Mouse (Mus musculus): Measurements from ENCODE around the gene Nfkbie. TPM values are rescaled to one million over a fixed set of nuclear protein-coding genes. Genes with fewer than 3 reads are reported as not detected.

The Nfkbie gene
- polyA plus RNA-seq, 1 experiment from 2014 or later: 1.2 TPM

DNA sequence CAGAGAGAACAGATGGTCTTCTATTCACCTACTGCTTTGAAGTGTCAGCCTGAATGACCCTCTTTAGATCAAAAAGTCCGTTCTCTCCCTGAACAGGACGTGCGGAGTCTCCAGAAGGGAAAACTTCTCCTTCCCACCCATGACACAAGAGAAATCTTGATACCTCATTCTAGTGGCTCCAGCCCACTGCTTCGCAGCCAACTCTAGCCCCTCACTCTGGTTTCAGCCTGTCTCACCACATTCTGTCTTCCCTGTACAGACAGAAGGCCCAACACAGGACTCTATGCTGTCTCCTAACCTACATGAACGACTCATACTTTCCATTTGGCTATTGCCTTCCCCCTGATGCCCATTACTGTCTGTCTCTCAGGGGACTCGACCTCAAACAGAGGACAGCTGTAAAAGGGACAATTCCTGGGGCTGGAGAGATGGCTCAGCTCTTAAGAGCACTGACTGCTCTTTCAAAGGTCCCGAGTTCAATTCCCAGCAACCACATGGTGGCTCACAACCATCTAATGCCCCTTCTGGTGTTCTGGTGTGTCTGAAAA is 4.2 kb upstream of the Nfkbie start:
- no peak for ATAC-seq (ENCODE audit: insufficient read depth)
- Histone ChIP-seq H3K4me3 (replicated peaks) (no peak overlapping the region), H3K27ac (replicated peaks) (no peak overlapping the region), H3K27me3 (peaks cover 91% of the 10 kb centered on the region), H3K9me3 (replicated peaks) (no peaks in the 10 kb centered on the region), H3K4me2 (no peak overlapping the region), H3K9ac (no peak overlapping the region), H3K4me1 (replicated peaks) (peaks cover 28% of the 10 kb centered on the region), H3K36me3 (replicated peaks) (no peaks in the 10 kb centered on the region)
- 55% methylated on average over 7 of the region's 7 CpGs for WGBS (ENCODE audit: insufficient replicate concordance)

DNA sequence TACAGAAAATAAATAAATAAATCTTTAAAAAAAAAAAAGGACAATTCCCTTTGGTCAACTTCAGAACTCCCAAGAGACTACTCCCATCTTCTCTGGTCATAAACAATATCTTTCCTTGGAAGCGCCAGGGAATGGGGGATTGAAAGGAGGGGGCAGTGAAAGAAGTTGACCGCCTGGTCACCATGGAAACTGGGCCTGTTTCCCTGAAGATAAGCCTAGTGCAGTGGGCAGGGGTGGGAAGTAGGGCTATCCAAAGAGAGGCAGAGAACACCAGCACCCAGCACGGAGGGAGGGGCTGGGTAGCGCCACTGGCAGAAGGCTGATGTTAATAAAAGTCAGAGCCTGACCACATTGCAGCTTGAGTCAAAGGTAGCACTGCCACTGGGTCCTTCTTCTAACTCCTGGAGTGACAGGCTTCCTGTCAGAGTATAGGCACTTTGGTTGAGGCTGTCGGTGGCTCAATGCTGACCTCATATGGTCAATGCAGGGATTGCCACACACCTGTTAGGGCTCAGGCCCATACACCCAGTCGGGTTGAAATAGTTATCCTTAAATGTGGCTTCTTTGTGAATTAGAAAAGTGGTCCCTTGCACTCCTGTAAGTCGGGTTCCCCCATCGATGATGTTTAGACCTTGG is 3.6 kb upstream of the Nfkbie start:
- ATAC-seq (ENCODE audit: insufficient read depth): no peak
- Histone ChIP-seq H3K4me2 (no peak overlapping the region), H3K9ac (no peak overlapping the region), H3K27ac (replicated peaks) (no peak overlapping the region), H3K4me1 (replicated peaks) (peaks cover 33% of the 10 kb centered on the region), H3K4me3 (replicated peaks) (no peak overlapping the region), H3K36me3 (replicated peaks) (no peaks in the 10 kb centered on the region), H3K9me3 (replicated peaks) (no peaks in the 10 kb centered on the region), H3K27me3 (peaks cover 91% of the 10 kb centered on the region)
- 5% methylated on average over 8 of the region's 8 CpGs for WGBS (ENCODE audit: insufficient replicate concordance)

DNA sequence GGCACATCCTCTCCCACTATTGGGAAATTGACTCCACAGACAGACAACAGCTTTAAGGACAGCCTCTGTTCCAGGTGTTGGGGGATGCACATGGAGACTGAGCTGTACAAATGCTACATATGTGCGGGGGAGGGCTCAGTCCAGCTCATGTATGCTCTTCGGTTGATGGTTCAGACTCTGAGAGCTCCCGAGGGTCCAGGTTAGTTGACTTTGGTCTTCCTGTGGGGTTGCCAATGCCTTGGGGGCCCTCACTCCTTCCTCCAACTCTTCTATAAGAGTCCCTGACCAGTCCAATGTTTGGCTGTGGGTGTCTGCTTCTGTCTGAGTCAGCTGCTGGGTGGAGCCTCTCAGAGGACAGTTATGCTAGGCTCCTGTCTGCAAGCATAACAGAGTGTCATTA is 2.4 kb upstream of the Nfkbie start:
- WGBS (ENCODE audit: insufficient replicate concordance): 75% methylated on average over 3 of the region's 3 CpGs
- no peak overlapping the region for H3K4me2 ChIP-seq
- peaks cover 91% of the 10 kb centered on the region for H3K27me3 ChIP-seq
- no peak for ATAC-seq (ENCODE audit: insufficient read depth)
- no peaks in the 10 kb centered on the region for H3K9me3 ChIP-seq (replicated peaks)
- no peaks in the 10 kb centered on the region for H3K36me3 ChIP-seq (replicated peaks)
- H3K27ac ChIP-seq (replicated peaks): no peak overlapping the region
- peaks cover 43% of the 10 kb centered on the region for H3K4me1 ChIP-seq (replicated peaks)
- no peak overlapping the region for H3K4me3 ChIP-seq (replicated peaks)
- no peak overlapping the region for H3K9ac ChIP-seq

DNA sequence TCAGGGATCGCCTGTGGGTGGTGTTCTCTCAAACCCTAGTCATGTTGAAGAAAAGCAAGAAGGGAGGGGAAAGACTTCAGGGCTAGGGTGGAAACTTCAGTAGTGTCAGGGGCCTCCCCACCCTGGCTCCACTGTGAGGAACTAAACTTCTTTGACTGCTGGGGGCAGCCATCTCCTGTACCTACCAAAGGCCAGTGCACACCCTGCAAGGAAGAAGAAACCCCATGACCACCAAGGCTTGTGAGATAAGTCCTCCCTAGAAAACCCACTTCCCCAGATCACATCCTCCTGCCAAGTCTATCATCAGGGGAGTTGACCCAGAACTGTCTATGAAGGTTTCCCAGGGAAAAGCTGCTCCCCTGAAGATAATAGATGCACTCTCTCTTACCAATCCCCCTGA is 1.1 kb upstream of the Nfkbie start:
- no peak overlapping the region for H3K27ac ChIP-seq (replicated peaks)
- H3K4me1 ChIP-seq (replicated peaks): peaks cover 40% of the 10 kb centered on the region
- no peak for ATAC-seq (ENCODE audit: insufficient read depth)
- H3K4me2 ChIP-seq: 0 out of 2 replicates have a peak overlapping the region, but pooled peaks have one; percentile 91
- no peaks in the 10 kb centered on the region for H3K9me3 ChIP-seq (replicated peaks)
- WGBS (ENCODE audit: insufficient replicate concordance): 16% methylated on average over 1 of the region's 1 CpGs
- H3K27me3 ChIP-seq: peaks cover 85% of the 10 kb centered on the region
- no peaks in the 10 kb centered on the region for H3K36me3 ChIP-seq (replicated peaks)
- no peak overlapping the region for H3K4me3 ChIP-seq (replicated peaks)
- H3K9ac ChIP-seq: no peak overlapping the region

DNA sequence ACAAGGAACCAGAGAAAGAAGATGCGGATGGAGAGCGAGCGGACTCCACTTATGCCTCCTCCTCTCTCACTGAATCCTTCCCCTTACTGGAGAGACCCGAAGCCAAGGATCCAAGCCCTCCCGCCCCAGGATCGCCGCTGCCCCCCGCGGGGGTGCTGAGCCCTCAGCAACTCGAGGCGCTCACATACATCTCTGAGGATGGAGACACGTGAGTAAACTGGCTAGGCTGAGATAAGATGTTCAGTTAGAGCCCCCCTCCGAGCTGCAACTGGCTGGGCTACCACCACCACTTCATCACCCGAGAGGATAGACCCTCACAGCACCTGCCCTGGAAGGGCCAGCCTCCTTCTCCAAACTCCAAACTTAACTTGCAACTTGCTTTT is 595 bp downstream of the Nfkbie start:
- Histone ChIP-seq H3K27me3 (peaks cover 68% of the 10 kb centered on the region), H3K4me2 (peak overlapping the region; percentile 91), H3K36me3 (replicated peaks) (no peaks in the 10 kb centered on the region), H3K27ac (replicated peaks) (no peak overlapping the region), H3K4me1 (replicated peaks) (peaks cover 37% of the 10 kb centered on the region), H3K9ac (peak overlapping the region; percentile 47), H3K4me3 (replicated peaks) (peak overlapping the region; percentile 62), H3K9me3 (replicated peaks) (no peaks in the 10 kb centered on the region)
- no peak for ATAC-seq (ENCODE audit: insufficient read depth)
- WGBS (ENCODE audit: insufficient replicate concordance): 2% methylated on average over 14 of the region's 14 CpGs

DNA sequence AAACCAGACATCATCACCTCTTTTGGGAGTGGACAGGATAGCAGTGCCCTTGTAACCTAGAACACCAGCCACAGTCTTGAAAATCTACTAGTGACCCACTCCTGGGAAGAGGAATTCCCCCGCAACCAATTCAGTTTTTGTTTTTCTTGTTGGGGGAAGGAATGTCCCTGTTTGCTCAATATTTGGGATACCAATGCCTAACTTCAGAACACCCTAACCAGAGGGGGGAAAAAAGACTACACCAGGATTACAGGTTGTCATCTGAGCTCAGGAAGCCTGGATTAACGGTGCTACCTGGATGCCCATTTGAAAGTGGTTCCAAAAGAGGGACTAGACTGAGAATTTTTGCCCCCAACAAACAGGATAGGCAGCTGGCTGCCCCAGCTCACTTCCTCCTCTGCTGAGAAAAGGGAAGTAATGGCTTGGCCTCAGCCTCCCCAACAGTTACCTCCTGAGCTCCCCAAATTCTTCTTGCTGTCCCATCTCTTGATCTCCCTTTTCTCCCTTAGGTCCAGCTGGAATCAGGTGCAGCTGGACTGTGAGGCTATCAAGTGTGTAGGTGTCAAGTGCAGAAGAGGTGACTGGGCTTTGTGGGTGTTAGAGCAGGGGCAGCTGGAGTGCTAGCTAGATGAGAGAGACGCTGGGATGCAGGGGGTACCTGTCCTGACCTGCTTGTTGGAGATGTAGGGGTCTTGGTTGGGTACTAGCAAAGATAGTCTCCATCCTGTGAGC is 1.2 kb downstream of the Nfkbie start:
- H3K4me3 ChIP-seq (replicated peaks): peak overlapping the region; percentile 62
- 28% methylated on average over 3 of the region's 3 CpGs for WGBS (ENCODE audit: insufficient replicate concordance)
- peak overlapping the region; percentile 91 for H3K4me2 ChIP-seq
- 0 out of 2 replicates have a peak overlapping the region, but pooled peaks have one; percentile 9 for H3K27ac ChIP-seq (replicated peaks)
- ATAC-seq (ENCODE audit: insufficient read depth): no peak
- peaks cover 62% of the 10 kb centered on the region for H3K27me3 ChIP-seq
- H3K4me1 ChIP-seq (replicated peaks): peaks cover 37% of the 10 kb centered on the region
- H3K9ac ChIP-seq: no peak overlapping the region
- no peaks in the 10 kb centered on the region for H3K36me3 ChIP-seq (replicated peaks)
- H3K9me3 ChIP-seq (replicated peaks): no peaks in the 10 kb centered on the region

DNA sequence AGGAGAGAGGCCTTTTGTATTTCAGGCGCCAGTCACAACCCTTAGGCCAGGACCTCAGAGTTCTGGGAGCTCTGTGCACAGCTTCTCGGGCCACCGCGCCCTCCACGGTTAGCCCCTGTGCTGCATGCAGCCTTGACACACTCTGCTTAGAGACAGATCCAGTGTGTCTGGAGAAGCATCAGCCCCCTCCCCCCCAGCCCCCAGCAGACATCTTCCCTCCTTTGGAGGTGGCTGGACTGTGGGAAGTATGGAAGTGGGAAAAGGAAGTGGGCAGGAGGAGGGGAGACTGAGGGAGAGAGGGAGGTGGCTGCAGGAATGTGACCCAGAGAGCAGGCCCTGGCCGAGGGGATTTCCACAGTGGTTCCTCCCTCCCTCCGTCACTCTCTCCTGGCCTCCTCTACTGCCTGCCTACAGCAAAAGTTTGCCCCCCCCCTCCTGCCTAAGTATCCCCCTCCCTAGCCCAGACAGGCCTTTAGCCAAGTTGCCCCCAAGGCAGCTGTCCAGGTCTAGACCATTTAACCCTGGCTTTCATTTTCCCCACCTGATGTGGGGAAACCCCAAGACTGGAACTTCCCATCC is 1.8 kb downstream of the Nfkbie start:
- peak overlapping the region; percentile 91 for H3K4me2 ChIP-seq
- H3K4me3 ChIP-seq (replicated peaks): peak overlapping the region; percentile 62
- peaks cover 34% of the 10 kb centered on the region for H3K4me1 ChIP-seq (replicated peaks)
- no peak overlapping the region for H3K9ac ChIP-seq
- 43% methylated on average over 7 of the region's 7 CpGs for WGBS (ENCODE audit: insufficient replicate concordance)
- 0 out of 2 replicates have a peak overlapping the region, but pooled peaks have one; percentile 9 for H3K27ac ChIP-seq (replicated peaks)
- H3K36me3 ChIP-seq (replicated peaks): no peaks in the 10 kb centered on the region
- peaks cover 56% of the 10 kb centered on the region for H3K27me3 ChIP-seq
- no peaks in the 10 kb centered on the region for H3K9me3 ChIP-seq (replicated peaks)
- ATAC-seq (ENCODE audit: insufficient read depth): no peak

DNA sequence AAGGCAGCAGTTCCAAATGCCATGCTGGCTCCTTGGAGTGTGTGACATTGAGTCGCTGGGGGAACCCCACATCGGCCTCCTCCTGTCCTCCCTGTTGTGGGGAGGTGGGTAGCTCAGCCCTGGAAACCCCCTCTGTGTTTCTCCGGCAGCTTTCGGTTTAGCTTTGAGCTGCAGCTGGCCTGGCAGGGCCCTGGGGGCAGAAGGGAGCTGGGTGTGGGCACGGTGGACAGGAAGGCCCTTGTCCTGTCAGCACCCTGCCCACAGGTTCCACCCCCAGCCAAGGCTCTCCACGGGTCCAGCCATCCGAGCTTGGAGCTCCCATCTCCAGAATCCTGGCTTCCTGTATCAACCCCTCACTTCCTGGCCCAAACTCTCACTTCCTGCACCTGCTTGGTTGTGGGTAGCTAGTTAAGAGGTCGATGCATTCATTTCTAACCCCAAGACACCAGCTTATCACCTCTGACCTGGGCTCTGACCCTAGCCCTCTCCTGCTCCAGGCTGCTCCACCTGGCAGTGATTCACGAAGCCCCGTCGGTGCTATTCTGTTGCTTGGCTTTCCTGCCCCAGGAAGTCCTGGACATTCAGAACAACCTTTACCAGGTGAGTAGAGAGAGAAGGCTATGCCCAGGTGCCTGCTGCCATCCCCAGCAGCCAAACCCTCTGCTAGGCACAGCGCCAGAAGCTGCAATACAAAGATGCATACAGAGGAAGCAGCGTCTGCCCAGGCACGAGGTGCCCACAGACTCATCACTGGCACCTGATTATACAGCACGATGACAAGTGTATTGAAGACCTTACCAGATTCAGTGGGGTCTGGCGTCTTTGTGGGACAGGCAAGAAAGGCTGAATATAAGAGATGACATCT is 2.7 kb downstream of the Nfkbie start:
- Histone ChIP-seq H3K4me1 (replicated peaks) (peaks cover 34% of the 10 kb centered on the region), H3K27me3 (peaks cover 49% of the 10 kb centered on the region), H3K27ac (replicated peaks) (no peak overlapping the region), H3K9me3 (replicated peaks) (no peaks in the 10 kb centered on the region), H3K9ac (no peak overlapping the region), H3K4me3 (replicated peaks) (no peak overlapping the region), H3K36me3 (replicated peaks) (no peaks in the 10 kb centered on the region), H3K4me2 (peak overlapping the region; percentile 91; the same call in 1 of the 2 replicates)
- WGBS (ENCODE audit: insufficient replicate concordance): 49% methylated on average over 16 of the region's 16 CpGs
- no peak for ATAC-seq (ENCODE audit: insufficient read depth)

DNA sequence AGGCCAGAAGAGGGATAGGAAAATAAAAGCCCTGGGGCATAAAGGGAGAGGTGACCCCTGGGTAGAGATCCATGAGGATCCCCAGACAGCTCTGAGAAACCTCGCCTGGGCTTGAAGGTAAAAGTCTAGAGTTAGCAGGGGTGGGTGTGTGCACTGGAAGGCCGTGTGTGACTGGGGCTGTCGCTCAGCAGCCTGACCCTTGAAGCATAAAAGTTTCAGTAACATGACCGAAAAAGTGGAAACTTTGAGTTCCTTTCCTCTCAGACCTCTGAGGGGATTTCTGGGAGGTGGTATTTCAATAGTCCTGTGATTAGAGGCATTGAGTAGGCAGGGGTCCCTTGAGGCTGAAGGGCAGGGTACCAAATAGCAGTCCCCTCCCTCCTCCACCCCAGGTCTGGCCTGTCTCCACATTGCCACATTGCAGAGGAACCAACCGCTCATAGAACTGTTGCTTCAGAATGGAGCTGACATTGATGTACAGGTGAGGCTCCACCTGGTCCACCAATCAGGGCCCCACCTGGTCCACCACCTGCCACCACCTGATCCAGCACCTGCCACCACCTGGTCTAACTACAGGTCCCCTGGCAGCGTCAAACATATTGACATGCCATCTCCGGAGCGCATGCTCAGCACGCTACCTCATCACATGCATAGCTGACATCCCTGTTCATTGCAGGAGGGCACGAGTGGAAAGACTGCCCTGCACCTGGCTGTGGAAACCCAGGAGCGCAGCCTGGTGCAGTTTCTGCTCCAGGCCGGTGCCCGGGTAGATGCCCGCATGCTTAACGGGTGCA is 4.4 kb downstream of the Nfkbie start:
- Histone ChIP-seq H3K36me3 (replicated peaks) (no peaks in the 10 kb centered on the region), H3K4me3 (replicated peaks) (no peak overlapping the region), H3K27ac (replicated peaks) (no peak overlapping the region), H3K9ac (no peak overlapping the region), H3K27me3 (peaks cover 38% of the 10 kb centered on the region), H3K4me1 (replicated peaks) (peaks cover 47% of the 10 kb centered on the region), H3K4me2 (no peak overlapping the region), H3K9me3 (replicated peaks) (no peaks in the 10 kb centered on the region)
- WGBS (ENCODE audit: insufficient replicate concordance): 77% methylated on average over 15 of the region's 15 CpGs
- no peak for ATAC-seq (ENCODE audit: insufficient read depth)

DNA sequence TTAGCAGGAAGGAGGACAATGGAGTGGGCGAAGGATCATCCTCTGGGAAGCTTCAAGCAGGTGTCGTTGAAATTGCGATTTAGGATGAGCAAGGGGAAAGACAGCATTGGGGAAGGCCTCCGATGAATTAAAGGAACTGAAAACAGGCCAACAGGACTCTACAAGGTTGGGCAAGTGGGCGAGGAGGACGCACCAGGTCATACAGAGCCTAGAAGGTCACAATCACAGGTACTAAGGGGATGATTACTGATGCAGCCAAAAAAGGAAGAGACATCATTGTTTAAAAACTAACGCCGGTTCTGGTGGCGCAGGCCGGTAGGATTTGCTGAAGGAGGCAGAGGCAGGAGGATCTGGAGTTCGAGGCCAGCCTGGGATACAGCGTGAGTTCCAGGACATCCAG is 7.7 kb downstream of the Nfkbie start:
- H3K4me3 ChIP-seq (replicated peaks): no peak overlapping the region
- 67% methylated on average over 12 of the region's 12 CpGs for WGBS (ENCODE audit: insufficient replicate concordance)
- no peak overlapping the region for H3K9ac ChIP-seq

More for the DNA sequence above, 7.7 kb downstream of the Nfkbie start:
- no peaks in the 10 kb centered on the region for H3K9me3 ChIP-seq (replicated peaks)
- peaks cover 6% of the 10 kb centered on the region for H3K27me3 ChIP-seq
- H3K4me1 ChIP-seq (replicated peaks): peaks cover 48% of the 10 kb centered on the region
- H3K4me2 ChIP-seq: peak overlapping the region; percentile 98
- H3K27ac ChIP-seq (replicated peaks): no peak overlapping the region
- ATAC-seq (ENCODE audit: insufficient read depth): no peak
- peaks cover 23% of the 10 kb centered on the region for H3K36me3 ChIP-seq (replicated peaks)

Measured in liver, embryonic 15.5 days (tissue).